Mouse (Mus musculus): ENCODE measurements around the gene Nfkbil1.
A peak's percentile ranks its signal among the peaks of the same experiment; 100 is the strongest.
"Not testable (repeated sequence)": the region's sequence is repeated elsewhere in the genome, so short reads cannot be mapped to it uniquely, and the experiment has no call there.

Gene Nfkbil1

GRCm38 (mm10) chr17:35234903-35235302 lies 689 bp downstream of the Nfkbil1 start:
- DNase-seq, result peak; percentile 47 to 50

GRCm38 (mm10) chr17:35234090-35234489 lies 1.5 kb downstream of the Nfkbil1 start:
- DNase-seq, result not testable (repeated sequence)

DNA sequence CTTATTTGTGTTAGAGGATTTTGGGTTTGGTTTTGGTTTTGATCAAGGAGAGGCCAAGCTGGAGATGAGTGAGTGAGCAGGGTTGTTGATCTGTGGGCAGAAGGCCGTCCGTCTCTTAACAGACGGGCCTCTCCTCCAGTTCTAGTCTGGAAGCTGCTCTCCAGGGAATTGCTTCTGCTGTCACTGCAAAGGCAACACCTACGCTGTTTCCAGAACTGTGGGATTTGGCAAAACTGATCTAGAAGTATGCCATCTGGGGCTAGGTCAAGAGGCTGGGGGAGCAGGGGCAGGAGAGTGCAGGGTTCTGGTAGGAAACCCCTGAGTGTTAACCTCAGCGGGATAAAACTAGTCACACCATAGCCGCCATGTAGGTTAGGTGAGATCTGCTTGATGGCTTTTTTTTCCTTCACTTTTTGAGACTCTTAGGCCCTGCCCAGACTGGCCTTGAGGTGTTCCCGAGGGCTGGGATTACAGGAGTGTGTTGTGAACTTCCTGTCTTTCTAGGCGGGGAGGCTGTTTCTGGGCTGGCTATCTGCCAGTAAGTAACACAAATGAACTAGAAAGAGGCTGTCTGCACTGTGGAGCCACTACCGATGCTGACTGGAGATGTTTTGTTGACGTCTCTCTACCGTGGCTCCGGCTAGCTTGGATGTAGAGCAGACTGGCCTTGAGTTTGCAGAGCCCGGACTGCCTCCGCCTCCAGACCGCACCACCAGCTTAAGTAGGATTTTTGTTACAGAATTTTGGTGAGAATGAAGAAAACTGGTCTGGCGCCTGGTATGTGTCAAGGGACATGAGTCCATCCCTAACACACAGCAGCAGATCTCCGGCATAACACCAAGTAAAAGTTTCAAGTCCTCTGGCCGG lies 2.2 kb downstream of the Nfkbil1 start, which contains the start of gene Atp6v1g2:
Gene Atp6v1g2, plus strand, starts transcription at position 547 of the 867 bp plus-strand sequence.
- DNase-seq, result no peak

DNA sequence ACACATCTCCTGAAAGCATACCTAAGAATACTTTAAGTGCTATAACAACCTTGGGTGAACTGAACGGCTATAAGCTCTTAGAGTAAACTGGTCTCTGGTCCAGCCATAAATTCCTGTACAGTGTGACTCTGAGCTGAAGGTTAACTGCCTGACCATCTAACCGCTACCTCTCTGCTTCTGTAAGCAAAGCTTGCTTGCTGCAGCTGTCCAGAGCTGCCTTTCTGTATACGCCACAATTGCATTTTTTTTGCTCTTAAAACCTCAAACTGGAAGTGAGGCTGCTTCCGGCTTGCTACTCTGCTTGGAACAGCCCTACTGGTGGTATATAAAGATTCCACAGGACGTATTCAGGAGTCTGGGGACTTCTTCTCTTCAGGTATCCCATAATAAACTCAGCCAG lies 2.9 kb downstream of the Nfkbil1 start:
- DNase-seq, result no peak

- DNase-seq, result peak; percentile 76 to 91
These were observed 3.5 kb downstream of the Nfkbil1 start for GRCm38 (mm10) chr17:35232043-35232442.

GRCm38 (mm10) chr17:35231022-35231421 lies 4.6 kb downstream of the Nfkbil1 start:
- no peak for DNase-seq

DNA sequence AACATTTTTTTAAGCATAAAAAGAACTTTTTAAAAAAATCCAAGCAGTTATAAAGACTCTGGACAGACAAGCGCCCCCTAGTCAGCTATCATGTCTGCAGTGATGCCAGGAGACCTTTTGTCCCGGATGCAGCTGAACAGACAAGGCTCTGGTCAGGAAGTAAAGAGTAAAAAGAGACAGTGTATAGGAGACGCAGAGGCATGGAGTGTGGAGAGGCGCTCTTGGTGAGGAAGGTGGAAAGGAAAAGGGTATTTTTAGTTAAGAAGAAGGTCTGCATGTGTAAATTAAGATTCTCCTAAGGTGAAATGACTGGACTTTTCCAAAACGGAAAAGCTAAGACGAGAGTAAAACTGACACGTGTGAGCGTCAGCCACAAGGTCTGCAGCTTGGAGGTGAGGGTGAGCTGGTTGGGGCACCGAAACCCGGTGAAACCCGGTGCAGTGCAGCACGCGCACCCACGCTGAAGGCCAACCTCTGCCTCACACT lies 9.0 kb downstream of the Nfkbil1 start:
- no peak for DNase-seq

GRCm38 (mm10) chr17:35225456-35225855 lies 10.1 kb downstream of the Nfkbil1 start:
- DNase-seq, result no peak

DNA sequence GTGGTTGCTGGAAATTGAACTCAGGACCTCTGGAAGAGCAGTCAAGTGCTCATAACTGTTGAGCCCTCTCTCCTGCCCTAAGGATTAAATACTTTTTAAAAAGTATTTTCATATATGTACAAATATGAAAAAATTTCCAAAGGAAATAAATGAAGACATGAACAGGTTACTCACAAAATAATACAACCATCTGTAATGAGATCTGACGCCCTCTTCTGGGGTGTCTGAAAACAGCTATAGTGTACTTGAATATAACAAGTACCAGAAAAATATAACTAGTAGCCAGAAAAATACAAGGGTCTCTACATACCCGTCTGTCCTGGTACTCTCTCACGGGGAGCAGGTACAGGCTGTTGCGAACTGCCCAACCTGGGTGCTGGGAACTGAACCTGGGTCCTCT lies 11.0 kb downstream of the Nfkbil1 start:
- no peak for DNase-seq

- DNase-seq, result no peak
These were observed 13.3 kb downstream of the Nfkbil1 start for GRCm38 (mm10) chr17:35222299-35222698.

- no peak for DNase-seq
These were observed 15.2 kb downstream of the Nfkbil1 start, which contains the start of gene Gm16181 for GRCm38 (mm10) chr17:35220156-35220952. Gene Gm16181, plus strand, starts transcription at chr17:35220834.

GRCm38 (mm10) chr17:35219601-35220041 lies 16.0 kb downstream of the Nfkbil1 start:
- peak in 1 of 2 experiments; percentile 51 for DNase-seq

- peak; percentile 67 to 72 for DNase-seq
These were observed 16.9 kb downstream of the Nfkbil1 start for GRCm38 (mm10) chr17:35218516-35219193.

- no peak for DNase-seq
These were observed 22.5 kb downstream of the Nfkbil1 start for GRCm38 (mm10) chr17:35213071-35213470.

DNA sequence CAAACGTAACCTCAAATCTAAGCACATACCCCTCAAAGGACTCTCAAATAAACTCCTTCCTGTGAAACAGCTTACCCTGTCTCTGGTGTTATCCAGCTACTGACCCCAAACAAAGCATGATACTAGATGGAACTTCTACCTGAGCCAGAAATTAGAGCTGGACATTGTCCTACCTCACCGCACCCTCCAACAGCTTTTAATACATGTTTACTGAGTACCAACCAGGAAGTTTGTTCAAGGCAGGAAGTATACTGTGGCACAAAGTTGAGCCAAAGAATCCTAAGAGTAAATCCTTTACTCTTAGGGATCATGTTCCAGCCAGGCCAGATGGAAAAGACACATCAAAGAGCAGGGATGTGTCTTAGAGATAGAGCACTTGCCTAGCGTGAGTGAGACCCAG lies 25.0 kb downstream of the Nfkbil1 start:
- DNase-seq, result no peak

DNA sequence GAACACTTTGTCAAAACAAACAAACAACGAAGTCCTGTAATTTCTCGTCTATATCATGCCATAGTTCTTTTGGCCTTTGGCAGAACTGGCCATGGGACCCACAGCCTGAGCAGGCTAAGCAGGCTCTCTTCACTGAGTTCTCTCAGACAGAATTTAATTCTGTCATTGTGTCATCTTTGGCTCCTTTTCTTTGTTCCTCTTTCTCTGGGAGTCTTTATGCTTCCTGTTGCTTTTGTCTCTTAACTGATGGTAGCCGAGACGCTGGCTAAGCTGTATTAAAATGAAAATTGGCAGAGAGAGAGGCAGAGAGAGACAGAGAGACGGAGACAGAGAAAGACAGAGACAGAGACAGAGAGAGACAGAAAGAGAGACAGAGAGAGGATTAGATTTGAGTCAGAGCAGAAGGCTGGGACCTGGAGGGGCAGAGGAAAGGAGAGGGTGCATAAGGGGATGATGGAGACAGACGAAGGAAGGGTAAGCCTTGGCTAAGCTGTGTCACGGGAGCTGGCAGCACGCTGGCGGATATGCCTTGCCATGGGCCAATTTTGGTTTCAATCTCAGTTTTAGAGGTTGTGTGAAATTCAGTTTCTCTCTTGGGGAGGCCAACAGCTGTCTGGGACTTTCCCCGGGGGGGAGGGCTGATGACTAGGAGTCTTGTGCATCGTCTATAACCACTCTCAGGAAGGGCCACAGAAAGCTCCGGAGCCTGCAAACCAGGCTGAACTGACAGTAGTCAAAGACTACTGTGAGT lies 25.6 kb downstream of the Nfkbil1 start:
- peak; percentile 67 to 73 for DNase-seq

DNA sequence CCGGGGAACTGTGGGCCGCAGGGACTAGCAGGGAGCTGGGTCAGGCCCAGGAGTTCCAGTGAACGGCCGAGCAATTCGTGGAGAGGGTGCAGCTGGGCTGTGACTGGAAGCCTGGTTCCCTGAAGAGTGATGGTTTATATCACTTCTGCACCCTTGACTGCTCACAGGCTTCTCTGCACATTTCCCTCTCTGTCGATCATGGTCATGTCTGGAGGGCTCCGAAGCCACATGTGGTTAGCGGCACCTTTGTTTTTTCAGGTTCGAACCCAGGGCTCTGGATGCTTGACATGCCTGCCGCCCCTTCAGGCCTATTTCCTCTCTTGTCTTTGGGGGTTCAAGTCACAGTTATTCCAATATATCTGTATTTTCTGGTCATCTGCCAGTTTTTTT lies 30.2 kb downstream of the Nfkbil1 start:
- no peak for DNase-seq

GRCm38 (mm10) chr17:35204494-35205379 lies 30.9 kb downstream of the Nfkbil1 start, which contains the start of gene Lta:
Gene Lta, minus strand, starts transcription at chr17:35205351.
- DNase-seq, result peak; percentile 68 to 73

DNA sequence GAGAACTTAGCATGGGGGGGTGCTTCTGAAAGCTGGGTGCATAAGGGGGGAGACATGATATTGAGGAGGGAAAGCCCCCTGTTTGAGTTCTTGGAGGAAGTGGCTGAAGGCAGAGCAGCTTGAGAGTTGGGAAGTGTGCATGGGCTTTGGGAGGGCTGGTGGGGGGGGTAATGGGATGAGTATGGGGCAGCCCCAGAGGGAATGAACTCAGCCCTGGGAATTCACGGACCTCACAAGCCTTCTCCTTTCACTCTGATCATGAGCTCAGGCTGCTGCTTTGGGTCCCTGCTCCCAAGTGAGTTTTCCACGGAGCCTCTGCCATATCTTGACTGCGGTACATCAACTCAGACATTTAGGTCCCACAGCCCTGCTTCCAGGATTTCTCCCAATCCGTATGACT lies 33.1 kb downstream of the Nfkbil1 start:
- DNase-seq, result no peak

- DNase-seq, result peak; percentile 62 to 76
These were observed 33.8 kb downstream of the Nfkbil1 start, which contains the start of gene Tnf for GRCm38 (mm10) chr17:35201787-35202186. Gene Tnf, minus strand, starts transcription at chr17:35202007.

- peak in 1 of 2 experiments; percentile 39 for DNase-seq
These were observed 34.5 kb downstream of the Nfkbil1 start for GRCm38 (mm10) chr17:35201128-35201527.
